Mouse (Mus musculus) embryo, embryonic 11.5 days (tissue): Measurements from ENCODE around the gene Lmod1.

Experiments used
- DNase-seq: peaks from one replicate; pipeline ENCODE4 v3.0.0-alpha.2; 2012; ENCODE audit warnings: low read depth, low spot score

Gene Lmod1

GRCm38 (mm10) chr1:135324571-135324970 lies at the start of gene Lmod1:
Lmod1 (plus strand) TSS chr1:135324807.
- peak; percentile 57 for DNase-seq

GRCm38 (mm10) chr1:135280646-135281045 lies 44.0 kb upstream of the Lmod1 start:
- no peak for DNase-seq

- DNase-seq: no peak
These were observed 42.8 kb upstream of the Lmod1 start for GRCm38 (mm10) chr1:135281841-135282240.

- no peak for DNase-seq
These were observed 41.9 kb upstream of the Lmod1 start for GRCm38 (mm10) chr1:135282536-135283286.

- DNase-seq: peak; percentile 29
These were observed 41.3 kb upstream of the Lmod1 start for GRCm38 (mm10) chr1:135283287-135283825.

- peak; percentile 45 for DNase-seq
These were observed 40.7 kb upstream of the Lmod1 start, which contains the start of gene Rnpep for GRCm38 (mm10) chr1:135283826-135284291. Rnpep (minus strand) TSS chr1:135284084.

- DNase-seq: no peak
These were observed 38.3 kb upstream of the Lmod1 start for GRCm38 (mm10) chr1:135286311-135286710.

GRCm38 (mm10) chr1:135290908-135291307 lies 33.7 kb upstream of the Lmod1 start:
- no peak for DNase-seq

GRCm38 (mm10) chr1:135311356-135311755 lies 13.3 kb upstream of the Lmod1 start:
- DNase-seq: no peak

GRCm38 (mm10) chr1:135312201-135312600 lies 12.4 kb upstream of the Lmod1 start:
- DNase-seq: no peak

- peak; percentile 85 for DNase-seq
These were observed 11.1 kb upstream of the Lmod1 start, which contains the start of gene Timm17a for GRCm38 (mm10) chr1:135313284-135314031. Timm17a (minus strand) TSS chr1:135313778.

- no peak for DNase-seq
These were observed 1.2 kb upstream of the Lmod1 start for GRCm38 (mm10) chr1:135323367-135323901.

- no peak for DNase-seq
These were observed 1.3 kb downstream of the Lmod1 start for GRCm38 (mm10) chr1:135325934-135326333.

GRCm38 (mm10) chr1:135328368-135328767 lies 3.8 kb downstream of the Lmod1 start:
- DNase-seq: no peak

GRCm38 (mm10) chr1:135330578-135330977 lies 6.0 kb downstream of the Lmod1 start:
- DNase-seq: no peak

GRCm38 (mm10) chr1:135341947-135342346 lies 17.3 kb downstream of the Lmod1 start:
- no peak for DNase-seq

GRCm38 (mm10) chr1:135344026-135344425 lies 19.4 kb downstream of the Lmod1 start:
- no peak for DNase-seq

- no peak for DNase-seq
These were observed 22.3 kb downstream of the Lmod1 start for GRCm38 (mm10) chr1:135346891-135347290.

GRCm38 (mm10) chr1:135347498-135348169 lies 23.0 kb downstream of the Lmod1 start:
- DNase-seq: no peak

- no peak for DNase-seq
These were observed 27.3 kb downstream of the Lmod1 start for GRCm38 (mm10) chr1:135351953-135352352.

- no peak for DNase-seq
These were observed 34.5 kb downstream of the Lmod1 start for GRCm38 (mm10) chr1:135359071-135359470.
